Mouse (Mus musculus) intestine, embryonic 14.5 days (tissue): ENCODE measurements around the gene Efcab7. TPM values are rescaled to one million over a fixed set of nuclear protein-coding genes. Genes with fewer than 3 reads are reported as not detected.

Experiments
- ATAC-seq: fragments of 200-750 bp; cut with Nextera tagmentation; replicated peaks from 2 replicates; pipeline ENCODE4 v1.8.0; 2017; ENCODE audit warnings: low read depth, moderate number of reproducible peaks, moderate TSS enrichment, moderate library complexity; ENCODE audit not compliant: low FRiP score, low TSS enrichment
- DNase-seq: peaks from one replicate; pipeline ENCODE4 v3.0.0-alpha.2; 2018; ENCODE audit warnings: low spot score
- H3K27ac ChIP-seq: fragments of 300-500 bp; sonication (generic); 2 replicates; pipeline ENCODE4 v1.5.1; 2014; ENCODE audit warnings: low read depth, mild to moderate bottlenecking, control low read depth
- H3K27me3 ChIP-seq: fragments of 300-500 bp; sonication (generic); replicated peaks from 2 replicates; pipeline ENCODE4 v1.6.1; 2014; ENCODE audit warnings: low read length, control low read depth; ENCODE audit not compliant: control insufficient read depth, insufficient read depth
- H3K36me3 ChIP-seq: fragments of 300-500 bp; sonication (generic); 2 replicates; pipeline ENCODE4 v1.6.1; 2014; ENCODE audit warnings: low read length, control low read depth; ENCODE audit not compliant: control insufficient read depth, insufficient read depth
- H3K4me1 ChIP-seq: fragments of 300-500 bp; sonication (generic); replicated peaks from 2 replicates; pipeline ENCODE4 v1.6.1; 2014; ENCODE audit warnings: low read length, control low read depth, mixed read lengths; ENCODE audit not compliant: control insufficient read depth, insufficient read depth
- H3K4me2 ChIP-seq: fragments of 300-500 bp; sonication (generic); 2 replicates; pipeline ENCODE4 v1.6.1; 2014; ENCODE audit warnings: low read length
- H3K4me3 ChIP-seq: fragments of 300-500 bp; sonication (generic); 2 replicates; pipeline ENCODE4 v1.5.1; 2014; ENCODE audit warnings: low read depth, low read length, control low read depth, mixed read lengths
- H3K9ac ChIP-seq: fragments of 300-500 bp; sonication (generic); 2 replicates; pipeline ENCODE4 v1.6.1; 2014; ENCODE audit warnings: mild to moderate bottlenecking, low read length
- H3K9me3 ChIP-seq: fragments of 300-500 bp; sonication (generic); 2 replicates; pipeline ENCODE4 v1.6.1; 2016; ENCODE audit warnings: low read length, control low read depth; ENCODE audit not compliant: control insufficient read depth
- WGBS: fragments of 180-500 bp; shearing (Covaris S2); extraction: QIAGEN DNeasy Blood & Tissue Kit; methylation state at CpG from one replicate; pipeline ENCODE4 v1.1.7; 2014; 5-methylcytosine and 5-hydroxymethylcytosine counted together
- polyA plus RNA-seq: library from polyadenylated mRNA; unstranded; fragments of >200 nt; fragmentation: Nextera tagmentation; extraction: Ambion mirVana; gene quantifications from 2 replicates; pipeline ENCODE4 v1.2.1, GENCODE M21; 2014

Efcab7 gene
- 19.2 and 22.9 TPM in 2 replicates for polyA plus RNA-seq

GRCm38 (mm10) chr4:99829094-99830073 lies at the start of gene Efcab7:
Efcab7 (plus strand) TSS chr4:99829198.
- Histone ChIP-seq H3K4me2 (peak within 1 kb of the TSS; percentile 62), H3K27me3 (no peaks in the 10 kb centered on the region), H3K9ac (peak within 1 kb of the TSS; percentile 84), H3K9me3 (no peaks in the 10 kb centered on the region), H3K27ac (peak within 1 kb of the TSS; percentile 77), H3K4me1 (peaks cover 12% of the 10 kb centered on the region), H3K4me3 (peak within 1 kb of the TSS; percentile 96), H3K36me3 (no peaks in the 10 kb centered on the region)
- under 1% methylated on average over 48 of the region's 48 CpGs for WGBS
- ATAC-seq (peak; percentile 87), DNase-seq (peak; percentile 96)

- DNase-seq (no peak), ATAC-seq (no peak)
- Histone ChIP-seq H3K27ac (no peak overlapping the region), H3K4me3 (no peak overlapping the region), H3K9ac (no peak overlapping the region), H3K4me1 (no peaks in the 10 kb centered on the region), H3K9me3 (no peaks in the 10 kb centered on the region), H3K27me3 (no peaks in the 10 kb centered on the region), H3K4me2 (no peak overlapping the region), H3K36me3 (no peaks in the 10 kb centered on the region)
- whole genome bisulfite sequencing: 89% methylated on average over 6 of the region's 6 CpGs
These were observed 36.6 kb upstream of the Efcab7 start for GRCm38 (mm10) chr4:99792365-99792764.

GRCm38 (mm10) chr4:99816697-99817460 lies 12.1 kb upstream of the Efcab7 start:
- H3K4me1 ChIP-seq: no peaks in the 10 kb centered on the region
- H3K9ac ChIP-seq: no peak overlapping the region
- H3K27me3 ChIP-seq: no peaks in the 10 kb centered on the region
- no peak overlapping the region for H3K4me3 ChIP-seq
- peak; percentile 88 for ATAC-seq
- H3K27ac ChIP-seq: no peak overlapping the region
- no peaks in the 10 kb centered on the region for H3K9me3 ChIP-seq
- no peak overlapping the region for H3K4me2 ChIP-seq
- no peaks in the 10 kb centered on the region for H3K36me3 ChIP-seq
- no peak for DNase-seq
- 76% methylated on average over 7 of the region's 7 CpGs for WGBS

GRCm38 (mm10) chr4:99828337-99828736 lies 661 bp upstream of the Efcab7 start:
- no peaks in the 10 kb centered on the region for H3K9me3 ChIP-seq
- peak overlapping the region; percentile 96 for H3K4me3 ChIP-seq
- no peak for ATAC-seq
- H3K27me3 ChIP-seq: no peaks in the 10 kb centered on the region
- WGBS: 51% methylated on average over 4 of the region's 4 CpGs
- H3K4me2 ChIP-seq: peak overlapping the region; percentile 62
- peak overlapping the region; percentile 84 for H3K9ac ChIP-seq
- no peak overlapping the region for H3K27ac ChIP-seq
- H3K36me3 ChIP-seq: no peaks in the 10 kb centered on the region
- DNase-seq: no peak
- H3K4me1 ChIP-seq: peaks cover 12% of the 10 kb centered on the region

- no peak for DNase-seq
- WGBS: 0% methylated on average over 7 of the region's 7 CpGs
- H3K27ac ChIP-seq: peak overlapping the region; percentile 77
These were observed 282 bp upstream of the Efcab7 start for GRCm38 (mm10) chr4:99828739-99829093.

GRCm38 (mm10) chr4:99881882-99882281 lies 52.9 kb downstream of the Efcab7 start:
- no peaks in the 10 kb centered on the region for H3K27me3 ChIP-seq
- DNase-seq: no peak
- H3K4me3 ChIP-seq: no peak overlapping the region
- no peaks in the 10 kb centered on the region for H3K9me3 ChIP-seq
- H3K36me3 ChIP-seq: peaks cover 4% of the 10 kb centered on the region; the same call in 1 of the 2 replicates
- H3K27ac ChIP-seq: no peak overlapping the region
- H3K9ac ChIP-seq: no peak overlapping the region
- no peaks in the 10 kb centered on the region for H3K4me1 ChIP-seq
- no peak overlapping the region for H3K4me2 ChIP-seq
- no peak for ATAC-seq

More at GRCm38 (mm10) chr4:99828739-99829093, 282 bp upstream of the Efcab7 start:
- Histone ChIP-seq H3K4me1 (peaks cover 12% of the 10 kb centered on the region), H3K36me3 (no peaks in the 10 kb centered on the region), H3K4me2 (peak overlapping the region; percentile 62), H3K4me3 (peak overlapping the region; percentile 96), H3K9me3 (no peaks in the 10 kb centered on the region), H3K27me3 (no peaks in the 10 kb centered on the region), H3K9ac (peak overlapping the region; percentile 84)
- ATAC-seq: no peak

- Histone ChIP-seq H3K4me2 (no peak overlapping the region), H3K27me3 (no peaks in the 10 kb centered on the region), H3K36me3 (peaks cover 4% of the 10 kb centered on the region; the same call in 1 of the 2 replicates), H3K27ac (no peak overlapping the region), H3K9ac (no peak overlapping the region), H3K4me3 (no peak overlapping the region), H3K9me3 (no peaks in the 10 kb centered on the region), H3K4me1 (no peaks in the 10 kb centered on the region)
- no peak for DNase-seq
- ATAC-seq: no peak
These were observed 53.4 kb downstream of the Efcab7 start for GRCm38 (mm10) chr4:99882405-99882804.

- H3K4me1 ChIP-seq: no peaks in the 10 kb centered on the region
- no peaks in the 10 kb centered on the region for H3K9me3 ChIP-seq
- H3K27me3 ChIP-seq: no peaks in the 10 kb centered on the region
- H3K27ac ChIP-seq: no peak overlapping the region
- H3K36me3 ChIP-seq: no peaks in the 10 kb centered on the region
- ATAC-seq: no peak
- DNase-seq: no peak
- H3K4me2 ChIP-seq: no peak overlapping the region
- no peak overlapping the region for H3K4me3 ChIP-seq
- WGBS: 65% methylated on average over 4 of the region's 4 CpGs
- no peak overlapping the region for H3K9ac ChIP-seq
These were observed 85.0 kb downstream of the Efcab7 start for GRCm38 (mm10) chr4:99913894-99914451.
